Mouse (Mus musculus) thymus, adult 2 months (tissue): ENCODE measurements around the gene Stfa2l1. TPM values are rescaled to one million over a fixed set of nuclear protein-coding genes. Genes with fewer than 3 reads are reported as not detected.
"Not testable (repeated sequence)": the region's sequence is repeated elsewhere in the genome, so short reads cannot be mapped to it uniquely, and the experiment has no call there.

Experiments
- DNase-seq: peaks from one replicate; pipeline ENCODE4 v3.0.0; 2021
- H3K27ac ChIP-seq: fragments of 200-500 bp; 2 replicates; pipeline ENCODE4 v1.5.1; 2012; ENCODE audit warnings: low read length, control low read depth; ENCODE audit not compliant: control insufficient read depth, insufficient read depth
- H3K27me3 ChIP-seq: fragments of 200-500 bp; 2 replicates; pipeline ENCODE4 v1.6.1; 2012; ENCODE audit warnings: mild to moderate bottlenecking, low read length, moderate library complexity, mixed read lengths; ENCODE audit not compliant: control insufficient read depth, insufficient read depth
- H3K36me3 ChIP-seq: fragments of 200-500 bp; 2 replicates; pipeline ENCODE4 v1.6.1; 2012; ENCODE audit warnings: mild to moderate bottlenecking, low read length, moderate library complexity; ENCODE audit not compliant: control insufficient read depth, insufficient read depth
- H3K4me1 ChIP-seq: fragments of 200-500 bp; replicated peaks from 2 replicates; pipeline ENCODE4 v1.6.1; 2012; ENCODE audit warnings: low read length; ENCODE audit not compliant: control insufficient read depth, insufficient read depth
- H3K4me3 ChIP-seq: fragments of 200-500 bp; 2 replicates; pipeline ENCODE4 v1.5.1; 2012; ENCODE audit warnings: mild to moderate bottlenecking, low read length, control low read depth, moderate library complexity; ENCODE audit not compliant: control insufficient read depth, insufficient read depth
- CTCF ChIP-seq: fragments of 200-500 bp; IDR thresholded peaks from 2 replicates; pipeline ENCODE4 v1.5.1; 2012; ENCODE audit warnings: mild to moderate bottlenecking, control low read depth, low read length, moderate library complexity, borderline replicate concordance; ENCODE audit not compliant: control insufficient read depth, poor library complexity, insufficient read depth; ENCODE audit errors: extremely low read depth
- POLR2A ChIP-seq: fragments of 200-500 bp; IDR thresholded peaks from 2 replicates; pipeline ENCODE4 v1.6.1; 2012; ENCODE audit warnings: mild to moderate bottlenecking, low read length, control low read depth, moderate library complexity; ENCODE audit not compliant: control insufficient read depth, poor library complexity, insufficient read depth; ENCODE audit errors: extremely low read depth
- WGBS: fragments of 180-500 bp; shearing (Covaris S2); methylation state at CpG from one replicate; pipeline ENCODE4 v1.1.7; 2018; 5-methylcytosine and 5-hydroxymethylcytosine counted together
- polyA plus RNA-seq: library from polyadenylated mRNA; depleted of rRNA; stranded (reverse); fragments of >200 nt; gene quantifications from 2 replicates; pipeline ENCODE4 v1.2.3, GENCODE M21; 2012; rRNA removed

Stfa2l1 gene
- polyA plus RNA-seq = not detected in 2 replicates

- no peak within 1 kb of the TSS for H3K4me3 ChIP-seq
- H3K4me1 ChIP-seq = no peaks in the 10 kb centered on the region
- H3K27ac ChIP-seq = no peak within 1 kb of the TSS
- no peak for TF ChIP-seq POLR2A
- TF ChIP-seq CTCF = no peak
- H3K36me3 ChIP-seq = no peaks in the 10 kb centered on the region
- H3K27me3 ChIP-seq = no peaks in the 10 kb centered on the region
- no peak for DNase-seq
These were observed at the start of gene Stfa2l1 for GRCm38 (mm10) chr16:36156402-36156975. TSS of gene Stfa2l1 (plus strand) at chr16:36156811.

- not testable (repeated sequence) for H3K36me3 ChIP-seq, H3K27ac ChIP-seq, H3K4me3 ChIP-seq, H3K27me3 ChIP-seq, DNase-seq, H3K4me1 ChIP-seq
These were observed 45.1 kb upstream of the Stfa2l1 start for GRCm38 (mm10) chr16:36111486-36111885.

- not testable (repeated sequence) for H3K4me1 ChIP-seq, DNase-seq, H3K27me3 ChIP-seq, H3K36me3 ChIP-seq, H3K27ac ChIP-seq, H3K4me3 ChIP-seq
- 90% methylated on average over 6 of the region's 6 CpGs for WGBS
These were observed 40.9 kb upstream of the Stfa2l1 start for GRCm38 (mm10) chr16:36115751-36116150.

GRCm38 (mm10) chr16:36128092-36128491 lies 28.5 kb upstream of the Stfa2l1 start:
- Histone ChIP-seq H3K4me1 (no peaks in the 10 kb centered on the region), H3K36me3 (no peaks in the 10 kb centered on the region), H3K4me3 (no peak overlapping the region), H3K27ac (no peak overlapping the region), H3K27me3 (no peaks in the 10 kb centered on the region)
- 89% methylated on average over 7 of the region's 7 CpGs for WGBS
- TF ChIP-seq POLR2A = no peak
- no peak for TF ChIP-seq CTCF
- no peak for DNase-seq

GRCm38 (mm10) chr16:36131141-36131540 lies 25.5 kb upstream of the Stfa2l1 start, which contains the start of gene Csta1:
TSS of gene Csta1 (minus strand) at chr16:36131241.
- no peak within 1 kb of the TSS for H3K27ac ChIP-seq
- WGBS = 64% methylated on average over 1 of the region's 1 CpGs
- H3K4me3 ChIP-seq = no peak within 1 kb of the TSS
- H3K4me1 ChIP-seq = no peaks in the 10 kb centered on the region
- no peak for DNase-seq
- no peaks in the 10 kb centered on the region for H3K36me3 ChIP-seq
- H3K27me3 ChIP-seq = no peaks in the 10 kb centered on the region
- TF ChIP-seq CTCF (no peak), POLR2A (no peak)

DNA sequence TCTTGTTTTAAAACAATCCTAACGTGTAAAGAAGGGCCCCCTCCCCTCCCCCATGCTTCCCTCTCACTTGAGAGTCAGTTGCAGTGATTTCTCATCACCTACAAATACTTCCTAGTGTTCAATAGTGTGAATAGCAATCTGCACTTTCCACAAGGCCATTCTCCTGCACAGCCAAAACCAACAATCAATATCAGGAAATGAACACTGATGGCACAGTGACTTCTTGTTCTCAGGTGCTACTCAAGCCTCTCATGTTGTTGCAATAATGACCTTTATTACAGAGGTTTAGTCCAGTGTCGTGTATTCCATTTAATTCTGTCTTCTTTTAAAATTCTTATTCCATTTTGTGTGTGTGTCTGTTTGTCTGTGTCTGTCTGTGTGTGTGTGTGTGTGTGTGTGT lies 18.4 kb upstream of the Stfa2l1 start:
- 79% methylated on average over 2 of the region's 2 CpGs for WGBS

GRCm38 (mm10) chr16:36167841-36168240 lies 11.2 kb downstream of the Stfa2l1 start:
- not testable (repeated sequence) for H3K4me1 ChIP-seq, H3K27me3 ChIP-seq, H3K4me3 ChIP-seq, H3K27ac ChIP-seq, H3K36me3 ChIP-seq, DNase-seq
- WGBS = 90% methylated on average over 10 of the region's 10 CpGs

More for the DNA sequence above, 18.4 kb upstream of the Stfa2l1 start:
- Histone ChIP-seq H3K27me3 (no peaks in the 10 kb centered on the region), H3K27ac (no peak overlapping the region), H3K4me3 (no peak overlapping the region), H3K36me3 (no peaks in the 10 kb centered on the region), H3K4me1 (no peaks in the 10 kb centered on the region)
- no peak for DNase-seq
- no peak for TF ChIP-seq POLR2A
- TF ChIP-seq CTCF = no peak
